Mouse (Mus musculus) lung, postnatal 14 days (tissue): ENCODE data around the gene Tmem248.
A peak's percentile ranks its signal among the peaks of the same experiment; 100 is the strongest.

Experiments
- DNase-seq: peaks from one replicate; pipeline ENCODE4 v3.0.0; 2021

The Tmem248 gene

DNA sequence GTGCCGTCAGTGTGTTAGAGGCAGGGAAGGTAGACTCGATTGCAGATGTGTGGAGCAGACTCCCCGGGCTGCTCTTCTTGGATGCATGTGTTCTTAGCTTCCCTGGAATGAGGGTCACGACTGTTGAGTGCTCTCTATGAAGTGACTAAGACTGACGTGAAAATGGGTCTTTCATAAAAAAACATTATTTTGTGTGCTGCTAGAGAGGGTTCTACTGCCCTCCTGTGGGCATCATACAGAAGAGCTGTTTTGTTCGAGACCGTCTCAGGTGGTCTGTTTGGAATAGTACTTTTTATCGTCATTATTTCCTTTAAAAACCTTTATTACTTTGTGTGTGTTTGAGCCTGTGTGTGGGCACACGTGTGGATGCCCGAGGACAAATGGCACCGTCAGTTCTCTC, 46.6 kb downstream of the Tmem248 start:
- no peak for DNase-seq

GRCm38 (mm10) chr5:130264433-130265005, 47.6 kb downstream of the Tmem248 start:
- DNase-seq, result no peak

DNA sequence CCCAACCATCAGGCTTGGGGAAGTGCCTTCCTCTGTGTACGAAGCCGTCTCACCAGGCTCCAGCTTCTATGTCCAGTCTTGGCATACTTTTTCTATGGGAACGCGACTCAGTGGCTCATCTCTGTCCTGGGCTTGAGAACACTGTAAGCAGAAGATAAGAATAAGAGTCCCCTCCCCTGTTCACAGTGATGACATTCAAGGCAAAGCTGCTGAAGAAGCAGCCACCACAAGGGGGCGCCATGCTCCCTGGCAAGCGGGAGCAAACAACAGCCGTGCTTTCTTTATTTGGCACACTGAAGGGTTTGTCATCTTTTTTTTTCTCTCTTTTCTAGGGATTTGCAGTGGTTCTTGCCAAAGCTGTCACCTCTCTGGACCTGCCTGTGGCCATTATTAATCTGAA, 49.8 kb downstream of the Tmem248 start:
- peak; percentile 25 for DNase-seq

DNA sequence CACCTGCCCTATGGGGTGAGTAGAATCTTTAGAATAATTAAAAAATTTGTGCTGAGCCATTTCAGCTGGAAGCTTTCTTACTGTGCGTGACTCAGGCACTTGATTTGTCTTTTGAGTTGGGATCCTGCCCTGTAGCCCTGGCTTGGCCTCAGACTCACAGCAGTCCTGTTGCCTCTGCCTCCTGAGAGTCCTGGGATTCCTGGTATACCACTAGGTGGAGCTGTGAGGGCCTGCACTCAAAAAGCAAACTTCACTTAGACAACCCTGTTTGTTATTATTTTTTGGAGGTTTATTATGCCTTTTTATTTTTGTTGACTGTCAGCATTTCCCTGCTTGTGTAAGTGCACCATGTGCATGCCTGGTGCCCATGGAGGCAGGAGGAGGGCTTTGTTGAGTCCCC, 50.4 kb downstream of the Tmem248 start:
- peak; percentile 25 for DNase-seq

DNA sequence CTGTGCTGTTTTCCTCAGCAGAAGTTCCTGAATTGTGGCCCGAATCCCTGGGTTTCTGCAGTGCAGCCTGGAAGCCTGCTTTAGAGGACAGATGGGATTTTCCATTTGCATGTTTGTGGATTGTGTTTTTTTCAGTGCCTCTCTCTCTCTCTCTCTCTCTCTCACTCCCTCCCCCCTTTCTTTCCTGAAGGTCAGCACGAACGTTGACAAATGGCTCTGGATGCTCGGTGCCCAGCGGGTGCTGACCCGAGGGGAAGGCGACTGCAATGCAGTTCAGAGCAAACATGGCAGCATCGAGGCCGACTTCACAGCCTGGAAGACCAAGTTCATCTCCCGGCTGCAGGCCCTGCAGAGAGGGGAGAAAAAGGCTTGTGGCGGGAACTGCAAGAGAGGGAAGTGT, 52.1 kb downstream of the Tmem248 start:
- DNase-seq, result no peak

GRCm38 (mm10) chr5:130272344-130272743, 55.5 kb downstream of the Tmem248 start:
- no peak for DNase-seq

DNA sequence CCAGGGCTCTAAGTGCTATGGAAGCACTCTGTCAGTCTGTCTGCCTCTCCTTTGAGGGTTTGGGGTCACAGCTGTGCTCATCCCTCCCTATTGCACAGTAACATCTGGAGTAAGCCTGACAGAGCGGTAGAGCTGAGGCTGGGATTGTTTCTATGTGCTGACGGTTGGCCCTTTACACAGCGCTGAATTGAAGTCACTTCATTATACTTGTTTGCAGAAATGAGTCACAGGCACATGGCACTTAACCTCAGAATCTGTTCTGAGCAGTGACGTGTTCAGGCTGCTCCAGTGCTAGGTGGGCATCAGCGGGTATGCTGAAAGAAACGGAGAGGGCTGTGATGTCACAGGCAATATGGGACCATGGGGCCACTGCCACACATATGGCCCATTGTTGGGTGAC, 56.2 kb downstream of the Tmem248 start:
- DNase-seq, result no peak

DNA sequence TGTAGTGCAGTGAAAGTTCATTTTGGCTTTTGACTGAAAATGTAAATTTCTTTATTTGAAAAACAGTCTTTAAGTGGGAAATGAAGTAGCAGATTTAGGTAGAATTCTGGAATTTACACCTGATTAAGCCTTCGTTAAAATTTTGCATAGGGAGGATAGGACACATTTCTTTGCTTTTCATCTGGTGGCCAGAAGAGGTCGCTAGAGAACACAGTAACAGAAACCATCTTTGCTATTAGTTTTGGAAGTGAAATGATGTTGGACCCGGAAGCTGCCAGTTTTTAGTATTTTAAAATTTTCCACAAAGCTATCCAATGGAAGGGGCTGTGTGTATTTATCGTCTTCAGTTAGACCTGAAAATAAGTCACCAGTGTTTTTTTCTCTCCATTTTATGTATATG, 58.6 kb downstream of the Tmem248 start:
- DNase-seq, result peak; percentile 53

DNA sequence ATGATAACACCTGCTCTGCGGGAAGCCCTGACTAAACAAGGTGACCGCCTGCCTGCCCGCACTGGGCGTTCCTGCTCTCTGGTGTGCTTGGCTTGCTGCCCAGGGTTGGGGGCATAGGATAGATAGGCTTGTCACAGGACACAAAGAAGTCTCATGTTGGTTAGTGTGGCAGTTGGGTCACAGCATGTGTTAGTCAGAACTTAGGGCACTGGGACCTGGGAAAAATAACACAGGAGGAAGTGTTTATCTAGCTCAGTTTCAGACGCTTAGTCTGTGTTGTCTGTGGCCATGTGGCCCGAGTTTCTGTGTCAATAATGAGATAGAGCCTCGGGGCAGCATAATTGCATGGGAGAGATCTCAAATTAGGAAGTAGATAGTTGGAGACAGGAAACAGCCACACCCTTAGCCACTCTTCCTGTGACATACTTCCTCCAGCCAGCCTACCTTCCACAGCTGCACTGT, 61.2 kb downstream of the Tmem248 start:
- no peak for DNase-seq

- DNase-seq, result no peak
Observed at GRCm38 (mm10) chr5:130283079-130283732, 66.3 kb downstream of the Tmem248 start.

DNA sequence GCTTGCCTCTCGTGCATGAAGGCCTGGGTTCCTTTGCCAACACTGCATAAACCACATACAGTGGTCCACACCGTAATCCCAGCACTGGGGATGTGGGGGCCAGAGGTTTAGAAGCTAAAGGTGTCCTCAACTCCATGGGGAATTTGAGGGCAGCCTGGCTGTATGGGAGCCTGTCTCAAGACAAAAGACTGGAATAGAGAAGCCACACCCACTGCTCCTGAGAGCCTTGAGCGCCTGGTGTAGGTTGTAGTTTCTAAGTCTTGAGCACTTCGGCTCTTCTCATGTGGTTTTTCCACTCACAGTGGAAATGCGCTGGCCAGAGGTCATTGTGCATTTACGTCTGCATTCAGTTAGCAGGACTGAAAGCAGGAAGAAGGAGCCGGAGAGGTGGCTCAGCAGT, 71.2 kb downstream of the Tmem248 start:
- no peak for DNase-seq

GRCm38 (mm10) chr5:130290242-130290641, 73.4 kb downstream of the Tmem248 start:
- no peak for DNase-seq

DNA sequence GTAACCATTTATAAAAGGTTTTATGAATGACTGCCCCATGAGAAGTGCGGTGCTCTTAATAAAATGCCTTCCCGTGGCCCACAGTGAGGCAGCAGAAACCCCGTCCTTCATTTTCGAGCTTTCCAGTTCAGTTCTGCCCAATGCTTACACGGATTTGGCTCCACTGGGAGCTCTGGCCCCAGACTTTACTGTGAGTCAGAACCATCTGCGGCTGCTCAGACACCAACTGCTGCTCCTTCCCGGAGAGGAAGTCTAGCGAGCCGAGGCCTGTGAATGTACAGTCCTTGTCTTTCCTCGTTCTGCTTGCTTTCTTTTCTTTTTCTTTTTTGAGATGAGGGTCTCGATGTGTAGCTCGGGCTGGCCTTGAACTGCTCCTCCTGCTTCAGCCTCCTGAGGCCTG, 73.9 kb downstream of the Tmem248 start:
- DNase-seq, result no peak

- DNase-seq, result no peak
Observed at GRCm38 (mm10) chr5:130292976-130293375, 76.1 kb downstream of the Tmem248 start.
